Mouse (Mus musculus) kidney, postnatal 36 days (tissue): ENCODE results near the gene Pard6b.
"Not testable (repeated sequence)": the region's sequence is repeated elsewhere in the genome, so short reads cannot be mapped to it uniquely, and the experiment has no call there.

ENCODE experiments used
- DNase-seq, 2 experiments: peaks; one replicate each; pipeline ENCODE4 v3.0.0; 2021 to 2022; ENCODE audit warnings: mixed read lengths in 2 of 2

Gene Pard6b

GRCm38 (mm10) chr2:168080431-168081246 lies at the start of gene Pard6b:
Gene Pard6b, plus strand, starts transcription at chr2:168081004.
- peak; percentile 97 for DNase-seq

GRCm38 (mm10) chr2:168031842-168032241 lies 49.0 kb upstream of the Pard6b start:
- DNase-seq, result no peak

GRCm38 (mm10) chr2:168033905-168034304 lies 46.9 kb upstream of the Pard6b start:
- DNase-seq, result no peak

GRCm38 (mm10) chr2:168035907-168036306 lies 44.9 kb upstream of the Pard6b start:
- no peak for DNase-seq

- peak in 1 of 2 experiments; percentile 37 for DNase-seq
These were observed 43.7 kb upstream of the Pard6b start for GRCm38 (mm10) chr2:168037063-168037462.

GRCm38 (mm10) chr2:168040751-168041150 lies 40.1 kb upstream of the Pard6b start:
- peak in 1 of 2 experiments; percentile 26 for DNase-seq

- DNase-seq, result no peak
These were observed 38.8 kb upstream of the Pard6b start for GRCm38 (mm10) chr2:168042019-168042418.

GRCm38 (mm10) chr2:168044681-168045287 lies 36.0 kb upstream of the Pard6b start:
- DNase-seq, result peak; percentile 72 to 80

- peak in 1 of 2 experiments; percentile 38 for DNase-seq
These were observed 35.4 kb upstream of the Pard6b start for GRCm38 (mm10) chr2:168045357-168045756.

- DNase-seq, result peak; percentile 66 to 74
These were observed 35.0 kb upstream of the Pard6b start for GRCm38 (mm10) chr2:168045771-168046170.

GRCm38 (mm10) chr2:168046467-168046866 lies 34.3 kb upstream of the Pard6b start:
- DNase-seq, result peak in 1 of 2 experiments; percentile 50

GRCm38 (mm10) chr2:168049002-168049635 lies 31.7 kb upstream of the Pard6b start:
- peak in 1 of 2 experiments; percentile 45 for DNase-seq

GRCm38 (mm10) chr2:168050000-168050942 lies 30.5 kb upstream of the Pard6b start:
- peak; percentile 66 to 76 for DNase-seq

- DNase-seq, result no peak
These were observed 28.6 kb upstream of the Pard6b start for GRCm38 (mm10) chr2:168052156-168052555.

GRCm38 (mm10) chr2:168052689-168053088 lies 28.1 kb upstream of the Pard6b start:
- peak; percentile 77 to 89 for DNase-seq

- DNase-seq, result no peak
These were observed 26.7 kb upstream of the Pard6b start for GRCm38 (mm10) chr2:168054142-168054541.

- no peak for DNase-seq
These were observed 24.7 kb upstream of the Pard6b start for GRCm38 (mm10) chr2:168055910-168056665.

- no peak for DNase-seq
These were observed 24.2 kb upstream of the Pard6b start for GRCm38 (mm10) chr2:168056666-168056933.

- DNase-seq, result not testable (repeated sequence)
These were observed 22.9 kb upstream of the Pard6b start for GRCm38 (mm10) chr2:168057876-168058275.

GRCm38 (mm10) chr2:168058488-168059199 lies 22.2 kb upstream of the Pard6b start:
- DNase-seq, result no peak

GRCm38 (mm10) chr2:168059200-168059790 lies 21.5 kb upstream of the Pard6b start:
- no peak for DNase-seq
